ENCODE assay signal across 12 mouse cellular contexts in genomic region chr4:134919733-134920540, GRCm38 (mm10). TPM values are rescaled to one million over a fixed set of nuclear protein-coding genes. Genes with fewer than 3 reads are reported as not detected.
DNase-seq lines count a peak whose midpoint lies in the region; ATAC-seq and TF ChIP-seq lines count a peak whose summit lies in the region.
"Had no signal": no experiment of that assay in that cellular context is flagged by ENCODE, and none has a peak within 500 bp of the region (broad histone marks: within the 10 kb centered on the region; RNA-seq: fewer than 3 reads in every experiment).

No protein-coding gene starts in this region.

- TF ChIP-seq CTCF in liver, adult 2 months (IDR thresholded peaks at IDR 0.05; ENCODE audit: low read depth, low read length) = no peak
- no peak for TF ChIP-seq CTCF in layer of hippocampus, adult 2 months (conservative IDR thresholded peaks at IDR 0.05)

- ATAC-seq in kidney, embryonic 14.5 days (ENCODE audit: low FRiP score, low TSS enrichment) = no peak

- H3K4me3 ChIP-seq in kidney, embryonic 14.5 days (ENCODE audit: low read length) = no peak overlapping the region
- H3K4me3 ChIP-seq in liver, adult 2 months (ENCODE audit: insufficient read depth, low read depth, low read length) = no peak overlapping the region
- no peak overlapping the region for H3K4me3 ChIP-seq in layer of hippocampus, adult 2 months
- H3K4me3 ChIP-seq: forebrain, embryonic 10.5 days had no signal

- WGBS in kidney, embryonic 14.5 days = 40% methylated on average over 12 of the region's 12 CpGs
- 60% methylated on average over 12 of the region's 12 CpGs for WGBS in liver, adult 2 months

- no peak overlapping the region for H3K4me2 ChIP-seq in kidney, embryonic 14.5 days (replicated peaks; ENCODE audit: low read depth, low read length)

- H3K27me3 ChIP-seq in kidney, embryonic 14.5 days (ENCODE audit: control insufficient read depth, insufficient read depth, low read length) = no peaks in the 10 kb centered on the region
- no peaks in the 10 kb centered on the region for H3K27me3 ChIP-seq in liver, adult 2 months (ENCODE audit: control insufficient read depth, insufficient read depth, low read length)
- no peaks in the 10 kb centered on the region for H3K27me3 ChIP-seq in splenic B cell, adult 2 months (ENCODE audit: control insufficient read depth, insufficient read depth, low read length, poor library complexity, severe bottlenecking)

- 0 out of 2 replicates have a peak overlapping the region, but pooled peaks have one; percentile 3 for H3K9ac ChIP-seq in kidney, embryonic 14.5 days (ENCODE audit: low read depth, low read length)
- no peak overlapping the region for H3K9ac ChIP-seq in liver, adult 2 months (ENCODE audit: low read depth, low read length)

- no peaks in the 10 kb centered on the region for H3K9me3 ChIP-seq in kidney, embryonic 14.5 days (ENCODE audit: control insufficient read depth, low read length)
- H3K9me3 ChIP-seq: forebrain, embryonic 10.5 days had no signal

- no peaks in the 10 kb centered on the region for H3K4me1 ChIP-seq in kidney, embryonic 14.5 days (ENCODE audit: control insufficient read depth, insufficient read depth, low read length)
- peaks cover 10% of the 10 kb centered on the region; the same call in 1 of the 2 replicates for H3K4me1 ChIP-seq in liver, adult 2 months (ENCODE audit: control insufficient read depth, insufficient read depth, low read length)

- peaks cover 10% of the 10 kb centered on the region for H3K79me2 ChIP-seq in liver, adult 2 months (ENCODE audit: control insufficient read depth, insufficient read depth, low read length)

- TF ChIP-seq POLR2A in liver, adult 2 months (IDR thresholded peaks at IDR 0.05; ENCODE audit: extremely low read depth, insufficient read depth, low read length) = no peak

- DNase-seq in kidney, adult 9 months = no peak
- DNase-seq in MEL-GATA-1-ER (ENCODE audit: extremely low read depth, low read depth) (peak; percentile 88), adipocyte (ENCODE audit: low spot score) (no peak)
- peak; percentile 53 for DNase-seq in liver, adult 2 months (ENCODE audit: extremely low read depth, low read depth, low spot score)
- peak; percentile 81 for DNase-seq in splenic B cell, adult 2 months (ENCODE audit: low read depth, low spot score)
- no peak for DNase-seq in urinary bladder, adult 18-20 months (ENCODE audit: low spot score in 2 of 2)
- no peak for DNase-seq in layer of hippocampus, adult 2 months (ENCODE audit: low spot score in 2 of 2)
- DNase-seq: cerebellum, adult 11-12 months; heart, postnatal 36 days; midbrain, embryonic 14.5 days had no signal

- H3K36me3 ChIP-seq in kidney, embryonic 14.5 days (ENCODE audit: control insufficient read depth, insufficient read depth, low read length) = peaks cover 5% of the 10 kb centered on the region; the same call in 1 of the 2 replicates
- peaks cover 4% of the 10 kb centered on the region for H3K36me3 ChIP-seq in liver, adult 2 months (ENCODE audit: control insufficient read depth, insufficient read depth, low read length)
- H3K36me3 ChIP-seq in splenic B cell, adult 2 months (ENCODE audit: control insufficient read depth, insufficient read depth, low read length, poor library complexity, severe bottlenecking) = peaks cover 6% of the 10 kb centered on the region; the same call in 1 of the 2 replicates

- no peak overlapping the region for H3K27ac ChIP-seq in kidney, embryonic 14.5 days (ENCODE audit: low read depth, low read length)
- no peak overlapping the region for H3K27ac ChIP-seq in liver, adult 2 months (replicated peaks; ENCODE audit: insufficient read depth, low read depth, low read length)
- no peak overlapping the region for H3K27ac ChIP-seq in layer of hippocampus, adult 2 months
- H3K27ac ChIP-seq: forebrain, embryonic 10.5 days had no signal

RNA-seq across cellular contexts. Expression of gene Rsrp1, which starts 3.5 kb away (rescaled TPM):
- polyA plus RNA-seq in kidney, embryonic 14.5 days (2014; fragmentation: Nextera tagmentation; extraction: Ambion mirVana) = 339 and 370 TPM in 2 replicates
- total RNA-seq in liver, adult 2 months (2014; rRNA removed) = 200 and 206 TPM in 2 replicates
- polyA plus RNA-seq in liver, adult 2 months (2012; rRNA removed) = 345 and 403 TPM in 2 replicates
- 100 to 1,000 TPM; 237 to 277 TPM for total RNA-seq in layer of hippocampus, adult 2 months (2021)

RNA-seq across cellular contexts. Expression of gene Tmem50a, which starts 5.1 kb away (rescaled TPM):
- 156 and 163 TPM in 2 replicates for polyA plus RNA-seq in kidney, embryonic 14.5 days (2014; fragmentation: Nextera tagmentation; extraction: Ambion mirVana)
- 109 and 115 TPM in 2 replicates for total RNA-seq in liver, adult 2 months (2014; rRNA removed)
- 90.6 and 92.7 TPM in 2 replicates for polyA plus RNA-seq in liver, adult 2 months (2012; rRNA removed)
- 100 to 1,000 TPM; 102 to 108 TPM for total RNA-seq in layer of hippocampus, adult 2 months (2021)

RNA-seq across cellular contexts. Expression of gene Syf2, which starts 10.8 kb away (rescaled TPM):
- 77.3 and 90.1 TPM in 2 replicates for polyA plus RNA-seq in kidney, embryonic 14.5 days (2014; fragmentation: Nextera tagmentation; extraction: Ambion mirVana)
- 34.4 and 48.0 TPM in 2 replicates for total RNA-seq in liver, adult 2 months (2014; rRNA removed)
- 11.8 and 12.2 TPM in 2 replicates for polyA plus RNA-seq in liver, adult 2 months (2012; rRNA removed)
- total RNA-seq in layer of hippocampus, adult 2 months (2021) = 10 to 100 TPM; 53.1 to 56.2 TPM

RNA-seq across cellular contexts. Expression of gene Rhd, which starts 55.6 kb away (rescaled TPM):
- 1.1 and 1.2 TPM in 2 replicates for polyA plus RNA-seq in kidney, embryonic 14.5 days (2014; fragmentation: Nextera tagmentation; extraction: Ambion mirVana)
- not detected in 2 replicates for total RNA-seq in liver, adult 2 months (2014; rRNA removed)
- not detected in 2 replicates for polyA plus RNA-seq in liver, adult 2 months (2012; rRNA removed)
- not detected for total RNA-seq in layer of hippocampus, adult 2 months (2021)

Comparison
In these comparisons a context has a peak if more than half of its experiments do, and no peak if none do; other contexts are left out.
1. DNase-seq: peak in MEL-GATA-1-ER (single experiment), liver, adult 2 months (single experiment) and splenic B cell, adult 2 months (single experiment); none in kidney, adult 9 months (single experiment), urinary bladder, adult 18-20 months (0 of 2), layer of hippocampus, adult 2 months (0 of 2) and adipocyte (single experiment).